Mouse (Mus musculus): ENCODE measurements at regions not wholly inside any gene's neighbourhood (a gene's known extent, or its start where the extent isn't known, plus 50 kb on each side); places are given as distances from the start of the nearest gene placed in this dataset.

GRCm38 (mm10) chr12:6211266-6211665 lies 835.8 kb upstream of the Klhl29 start:
- no peak for DNase-seq (ENCODE audit: low spot score in 2 of 2)

GRCm38 (mm10) chr12:6189232-6189631 lies 813.8 kb upstream of the Klhl29 start:
- DNase-seq (ENCODE audit: low spot score in 2 of 2): no peak

GRCm38 (mm10) chr12:6168795-6169194 lies 793.3 kb upstream of the Klhl29 start:
- DNase-seq (ENCODE audit: low spot score in 2 of 2): no peak

- no peak for DNase-seq (ENCODE audit: low spot score in 2 of 2)
Observed at GRCm38 (mm10) chr12:6154287-6154686, 778.8 kb upstream of the Klhl29 start.

DNA sequence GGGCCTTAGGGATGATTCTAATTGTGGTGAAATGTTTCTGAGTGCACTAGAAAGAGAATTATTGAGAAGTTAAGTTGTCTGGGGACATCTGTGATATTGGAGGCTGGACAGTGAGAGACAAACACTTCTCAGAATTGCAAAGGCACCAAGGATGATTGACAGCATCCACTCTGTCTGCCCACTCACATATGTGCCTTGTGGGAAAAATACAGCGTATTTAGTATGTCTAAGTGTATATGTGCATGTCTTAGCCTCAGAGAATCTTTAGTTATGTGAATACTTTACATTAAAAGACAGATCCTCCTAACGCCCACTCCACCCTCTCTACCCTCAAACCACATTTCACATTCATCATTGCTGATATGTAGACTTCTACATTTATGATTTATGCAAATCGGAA lies 776.0 kb upstream of the Klhl29 start:
- no peak for DNase-seq (ENCODE audit: low spot score in 2 of 2)

GRCm38 (mm10) chr12:6132451-6132850 lies 757.0 kb upstream of the Klhl29 start:
- no peak for DNase-seq (ENCODE audit: low spot score in 2 of 2)

GRCm38 (mm10) chr12:6119557-6119956 lies 744.1 kb upstream of the Klhl29 start:
- no peak for DNase-seq (ENCODE audit: low spot score in 2 of 2)

GRCm38 (mm10) chr12:6115254-6115653 lies 739.8 kb upstream of the Klhl29 start:
- no peak for DNase-seq (ENCODE audit: low spot score in 2 of 2)

DNA sequence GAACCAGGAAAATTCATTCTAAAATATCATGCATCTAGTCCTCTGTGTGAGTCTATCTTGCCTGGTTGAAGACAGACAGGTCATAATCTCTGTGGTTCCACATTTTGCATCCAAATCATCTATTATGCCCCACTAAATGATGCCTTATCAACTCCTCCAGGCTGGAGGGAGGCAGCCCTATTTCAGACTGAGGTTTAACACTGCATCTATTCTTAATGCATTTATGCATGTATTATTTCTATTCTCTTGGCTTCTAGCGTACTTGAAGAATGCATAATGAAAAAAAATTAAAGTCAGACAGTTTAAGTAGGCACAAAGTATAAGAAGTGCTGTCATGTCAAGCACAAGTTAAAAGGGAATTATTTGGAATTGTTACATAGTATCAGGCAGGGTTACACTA lies 721.8 kb upstream of the Klhl29 start:
- no peak for DNase-seq (ENCODE audit: low spot score in 2 of 2)

- no peak for DNase-seq (ENCODE audit: low spot score in 2 of 2)
Observed at GRCm38 (mm10) chr12:6087627-6088350, 712.3 kb upstream of the Klhl29 start.

GRCm38 (mm10) chr12:6087071-6087470 lies 711.6 kb upstream of the Klhl29 start:
- DNase-seq (ENCODE audit: low spot score in 2 of 2): no peak

GRCm38 (mm10) chr12:6046866-6047689 lies 671.6 kb upstream of the Klhl29 start:
- DNase-seq (ENCODE audit: low spot score in 2 of 2): no peak

GRCm38 (mm10) chr12:6046110-6046509 lies 670.6 kb upstream of the Klhl29 start:
- no peak for DNase-seq (ENCODE audit: low spot score in 2 of 2)

- no peak for DNase-seq (ENCODE audit: low spot score in 2 of 2)
Observed at GRCm38 (mm10) chr12:6042326-6042725, 666.8 kb upstream of the Klhl29 start.

DNA sequence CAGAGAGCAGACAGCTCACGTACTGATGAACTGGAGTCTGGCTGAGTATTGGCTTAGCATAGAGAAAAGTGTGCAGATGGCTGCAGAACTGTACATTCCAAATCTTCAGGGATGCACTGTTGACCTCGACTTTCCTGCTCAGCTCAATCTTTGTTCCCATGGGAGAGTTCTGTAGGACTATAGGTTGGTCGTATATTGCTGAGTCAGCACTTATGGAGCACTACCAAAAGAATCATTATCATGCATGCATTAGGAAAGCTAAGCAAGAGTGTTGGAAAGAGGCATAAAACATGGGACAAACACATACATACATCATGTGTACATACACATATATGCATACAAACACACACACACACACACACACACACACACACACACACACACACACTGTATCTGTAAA lies 648.6 kb upstream of the Klhl29 start:
- DNase-seq (ENCODE audit: low spot score in 2 of 2): no peak

- no peak for DNase-seq (ENCODE audit: low spot score in 2 of 2)
Observed at GRCm38 (mm10) chr12:6022490-6022889, 647.0 kb upstream of the Klhl29 start.

GRCm38 (mm10) chr12:6000961-6001360 lies 625.5 kb upstream of the Klhl29 start:
- no peak for DNase-seq (ENCODE audit: low spot score in 2 of 2)

- no peak for DNase-seq (ENCODE audit: low spot score in 2 of 2)
Observed at GRCm38 (mm10) chr12:5997366-5997765, 621.9 kb upstream of the Klhl29 start.

GRCm38 (mm10) chr12:5996672-5997071 lies 621.2 kb upstream of the Klhl29 start:
- no peak for DNase-seq (ENCODE audit: low spot score in 2 of 2)

DNA sequence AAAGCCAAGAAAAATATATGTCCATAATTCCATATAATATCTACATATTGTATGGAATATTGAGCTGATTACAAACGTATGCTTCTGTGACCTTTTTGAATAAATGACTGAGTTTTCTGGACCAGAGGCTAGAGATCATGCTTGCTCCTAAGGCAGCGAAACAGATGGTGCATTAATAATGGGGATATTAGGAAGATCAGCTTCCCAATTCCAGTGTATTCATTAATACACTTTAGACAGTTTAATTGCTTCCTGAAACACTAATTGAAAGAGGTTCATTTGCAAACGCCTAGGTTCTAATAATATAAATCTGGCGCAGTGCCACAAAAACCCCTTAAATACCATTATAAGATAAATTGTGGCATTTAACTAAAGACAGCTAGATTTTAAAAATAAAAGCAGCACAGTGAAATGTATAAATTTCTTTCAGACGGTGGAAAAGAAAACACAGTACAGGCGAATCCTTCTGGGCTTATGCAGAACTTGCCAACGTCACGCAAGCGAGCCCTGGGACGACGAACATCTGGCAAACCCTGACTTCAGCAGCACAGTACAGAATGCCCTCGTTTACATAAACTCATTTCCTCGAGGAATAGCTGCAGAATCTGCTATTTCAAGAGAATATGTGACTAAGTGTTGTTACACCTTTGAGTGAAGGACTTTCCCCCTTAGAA lies 608.6 kb upstream of the Klhl29 start:
- DNase-seq (ENCODE audit: low spot score in 2 of 2): no peak

- DNase-seq (ENCODE audit: low spot score in 2 of 2): no peak
Observed at GRCm38 (mm10) chr12:5982096-5982495, 606.6 kb upstream of the Klhl29 start.

- DNase-seq (ENCODE audit: low spot score in 2 of 2): no peak
Observed at GRCm38 (mm10) chr12:5975926-5976325, 600.4 kb upstream of the Klhl29 start.

DNA sequence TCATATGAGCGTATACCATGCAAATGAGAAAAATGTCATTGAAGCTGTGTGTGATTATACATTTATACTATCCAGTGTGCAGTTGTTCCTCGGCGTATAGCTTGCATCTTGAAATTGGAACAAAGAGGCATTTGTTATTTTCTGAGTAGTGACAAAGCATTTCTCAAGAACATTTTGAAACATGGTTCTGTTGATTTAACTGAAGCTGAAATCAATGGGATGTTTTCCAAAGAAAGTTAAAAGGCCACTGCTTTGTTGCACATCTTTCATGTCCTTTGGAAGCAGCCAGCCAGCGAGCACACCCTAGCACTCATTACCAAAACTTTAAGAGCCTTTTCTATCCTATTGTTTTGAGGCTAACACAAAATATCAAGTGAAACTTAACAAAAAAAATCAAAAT lies 594.1 kb upstream of the Klhl29 start:
- DNase-seq (ENCODE audit: low spot score in 2 of 2): no peak
